Mouse (Mus musculus) adrenal gland, postnatal 36 days (tissue): ENCODE results near the gene Pfdn5. TPM values are rescaled to one million over a fixed set of nuclear protein-coding genes. Genes with fewer than 3 reads are reported as not detected.

ENCODE experiments used
- DNase-seq, 2 experiments: peaks; one replicate each; pipeline ENCODE4 v3.0.0; 2021; ENCODE audit warnings: mixed read lengths in 1 of 2
- long read RNA-seq, 2 experiments: library from polyadenylated mRNA; stranded (forward); transcript quantifications; one replicate each; pipeline ENCODE4 v2.0.0; 2021; ENCODE audit warnings: borderline sequencing depth in 2 of 2
- total RNA-seq, 2 experiments: library from RNA; stranded (reverse); gene quantifications; 2 replicates each; pipeline ENCODE4 v1.2.3; 2021

Gene Pfdn5
- 100 to 1,000 TPM; 420 TPM for total RNA-seq
- long read RNA-seq, experiment 1, transcript Pfdn5-205 (6 exons, 1,062 nt), result major isoform, 195 of 249 reads
- long read RNA-seq, experiment 1, transcript Pfdn5-204 (5 exons, 374 nt), result minor isoform, 10 of 249 reads
- long read RNA-seq, experiment 1, partial matches to known transcripts, result 2 of 249 reads
- long read RNA-seq, experiment 1, other reads (novel, unspliced or antisense), result 40 of 249 reads
- long read RNA-seq, experiment 2, transcript Pfdn5-205 (6 exons, 1,062 nt), result major isoform, 95 of 109 reads
- long read RNA-seq, experiment 2, partial matches to known transcripts, result 0 of 109 reads
- long read RNA-seq, experiment 2, other reads (novel, unspliced or antisense), result 6 of 109 reads

- DNase-seq, result peak; percentile 92 to 94
These were observed at the start of gene Pfdn5 for GRCm38 (mm10) chr15:102326022-102326576. Gene Pfdn5 (plus strand): TSS chr15:102326116.

GRCm38 (mm10) chr15:102278726-102279091 lies 47.2 kb upstream of the Pfdn5 start:
- no peak for DNase-seq

- DNase-seq, result peak; percentile 89 to 94
These were observed 46.7 kb upstream of the Pfdn5 start, which contains the start of gene Mfsd5 for GRCm38 (mm10) chr15:102279092-102279782. Gene Mfsd5 (plus strand): TSS chr15:102279454.

DNA sequence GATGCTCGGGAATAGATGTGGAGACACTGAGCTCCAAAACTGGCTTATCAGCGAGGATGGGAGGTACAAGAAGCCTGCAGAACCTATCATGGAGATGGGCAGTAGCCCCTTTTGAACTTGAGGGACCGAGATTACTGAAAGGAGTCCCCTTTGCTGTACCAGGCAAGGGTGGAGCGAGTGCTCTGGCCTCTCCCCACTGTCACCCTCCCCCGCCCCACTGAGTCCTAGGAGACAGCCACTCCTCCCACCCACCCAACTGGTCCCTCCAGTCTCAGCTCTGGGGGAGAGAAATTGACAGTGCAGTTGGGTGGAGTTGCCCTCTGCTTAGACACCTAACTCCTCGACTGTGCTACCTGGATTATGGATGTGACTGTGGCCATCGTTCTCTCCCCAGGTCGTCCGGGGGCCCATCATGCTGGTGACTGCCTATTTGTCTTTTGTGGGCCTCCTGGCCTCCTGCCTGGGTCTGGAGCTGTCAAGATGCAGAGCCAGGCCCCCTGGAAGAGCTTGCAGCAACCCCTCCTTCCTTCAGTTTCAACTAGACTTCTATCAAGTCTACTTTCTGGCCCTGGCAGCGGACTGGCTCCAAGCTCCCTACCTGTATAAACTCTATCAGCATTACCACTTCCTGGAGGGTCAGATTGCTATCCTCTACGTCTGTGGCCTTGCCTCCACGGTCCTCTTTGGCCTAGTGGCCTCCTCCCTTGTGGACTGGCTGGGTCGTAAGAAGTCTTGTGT lies 46.0 kb upstream of the Pfdn5 start:
- DNase-seq, result no peak

DNA sequence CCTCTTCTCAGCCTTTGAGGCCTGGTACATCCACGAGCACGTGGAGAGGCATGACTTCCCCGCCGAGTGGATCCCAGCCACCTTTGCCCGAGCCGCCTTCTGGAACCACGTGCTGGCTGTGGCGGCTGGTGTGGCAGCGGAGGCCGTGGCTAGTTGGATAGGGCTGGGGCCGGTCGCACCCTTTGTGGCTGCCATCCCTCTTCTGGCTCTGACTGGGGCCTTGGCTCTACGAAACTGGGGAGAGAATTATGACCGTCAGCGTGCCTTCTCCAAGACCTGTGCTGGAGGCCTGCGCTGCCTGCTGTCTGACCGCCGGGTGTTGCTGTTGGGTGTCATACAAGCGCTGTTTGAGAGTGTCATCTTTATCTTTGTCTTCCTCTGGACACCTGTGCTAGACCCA lies 45.3 kb upstream of the Pfdn5 start:
- DNase-seq, result no peak

DNA sequence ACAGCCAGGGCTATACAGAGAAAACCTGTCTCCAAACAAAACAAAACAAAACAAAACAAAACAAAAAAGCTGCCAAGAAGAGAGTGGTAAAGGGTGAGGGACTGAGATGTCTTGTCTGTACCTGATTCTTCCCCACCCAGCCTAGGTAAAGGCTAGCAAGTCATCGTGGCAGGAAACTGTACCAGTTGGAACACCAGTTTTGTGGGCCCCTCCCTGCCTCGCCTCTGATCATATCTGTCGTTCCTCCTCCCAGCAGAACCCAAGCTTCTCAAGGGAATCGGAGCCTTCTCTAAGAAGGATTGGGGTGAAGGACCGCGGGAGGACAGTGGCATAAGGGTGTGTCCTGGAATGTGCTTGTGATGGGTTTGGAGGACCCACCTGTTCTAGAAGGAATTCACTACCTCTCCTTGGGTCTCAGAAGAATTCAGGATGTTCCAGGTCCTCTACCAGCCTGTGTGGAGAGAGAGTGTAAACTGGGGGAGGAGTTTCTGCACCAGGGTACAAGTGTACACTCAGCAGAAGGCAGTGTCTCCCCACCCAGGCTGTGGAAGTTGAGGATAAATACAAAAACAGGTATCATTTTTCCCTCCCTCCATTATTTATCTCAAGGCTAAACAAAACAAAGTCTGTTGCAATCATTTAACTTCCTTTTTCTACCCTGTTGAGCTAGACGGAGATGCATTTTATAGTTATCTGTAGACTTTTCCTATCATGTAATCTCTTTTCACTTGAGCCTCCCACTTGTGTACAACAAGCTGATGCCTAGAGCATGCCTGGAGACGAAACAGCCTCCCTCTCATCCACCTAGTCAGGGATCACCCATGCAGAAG lies 43.2 kb upstream of the Pfdn5 start:
- DNase-seq, result no peak

GRCm38 (mm10) chr15:102283648-102284047 lies 42.3 kb upstream of the Pfdn5 start:
- DNase-seq, result no peak

- peak; percentile 36 to 55 for DNase-seq
These were observed 38.5 kb upstream of the Pfdn5 start for GRCm38 (mm10) chr15:102287395-102287794.

DNA sequence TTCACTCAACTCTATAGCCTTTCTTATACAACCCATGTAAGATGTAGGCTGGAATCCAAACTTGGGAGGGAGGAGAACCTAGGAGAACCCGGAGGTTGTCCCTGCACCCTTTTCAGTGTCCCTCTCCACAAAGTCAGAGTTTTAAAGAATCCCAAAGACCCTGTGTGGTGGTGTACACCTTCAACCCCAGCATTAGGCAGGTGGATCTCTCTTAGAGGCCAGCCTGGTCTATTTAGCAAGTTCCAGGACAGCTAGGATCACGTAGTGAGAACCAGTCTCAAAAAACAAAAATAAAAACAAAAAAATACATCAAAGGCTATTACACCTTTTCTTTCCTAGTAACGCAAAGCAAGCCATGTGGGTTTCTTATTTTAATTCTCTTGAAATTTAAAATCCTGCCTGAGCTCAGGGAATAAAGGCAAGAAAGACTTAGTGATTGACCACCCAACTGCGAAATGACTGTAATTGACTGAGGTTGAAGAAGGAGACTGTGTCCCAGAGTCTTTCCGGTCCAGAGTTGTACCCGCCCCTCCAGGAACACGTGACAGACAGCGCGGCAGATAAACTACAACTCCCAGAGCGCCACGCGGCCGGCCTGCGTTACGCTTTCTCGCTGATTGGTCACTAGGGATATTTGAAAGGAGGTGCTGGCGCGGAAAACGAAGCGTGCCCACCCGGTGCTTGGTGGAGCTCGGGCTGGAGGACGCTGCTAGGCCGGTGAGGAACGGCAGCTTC lies 30.1 kb upstream of the Pfdn5 start, which contains the start of gene Espl1:
Gene Espl1, plus strand, starts transcription at position 634 of the 735 bp plus-strand sequence.
- DNase-seq, result peak; percentile 93 to 95

- DNase-seq, result no peak
These were observed 29.4 kb upstream of the Pfdn5 start for GRCm38 (mm10) chr15:102296368-102297006.

DNA sequence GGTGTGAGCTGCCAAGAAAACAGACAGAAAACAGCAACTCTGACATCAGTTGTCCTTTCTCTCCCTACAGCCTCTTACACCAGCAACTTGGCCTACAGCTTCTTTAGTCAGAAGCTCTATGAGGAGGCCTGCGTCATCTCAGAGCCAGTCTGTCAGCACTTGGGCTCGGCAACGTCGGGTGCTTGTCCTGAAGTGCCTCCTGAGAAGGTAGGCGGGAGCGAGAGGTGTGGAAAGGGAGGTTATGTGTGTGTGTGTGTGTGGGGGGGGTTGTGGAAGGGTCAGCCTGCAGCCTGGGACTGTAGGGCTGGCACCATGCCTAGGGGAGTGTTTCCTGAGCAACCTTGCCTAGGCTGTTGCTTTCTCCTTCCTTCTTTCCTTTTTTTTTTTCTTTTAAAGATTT lies 23.4 kb upstream of the Pfdn5 start:
- DNase-seq, result no peak

GRCm38 (mm10) chr15:102308717-102309116 lies 17.2 kb upstream of the Pfdn5 start:
- DNase-seq, result no peak

- peak; percentile 74 to 75 for DNase-seq
These were observed 15.7 kb upstream of the Pfdn5 start for GRCm38 (mm10) chr15:102310074-102310845.

DNA sequence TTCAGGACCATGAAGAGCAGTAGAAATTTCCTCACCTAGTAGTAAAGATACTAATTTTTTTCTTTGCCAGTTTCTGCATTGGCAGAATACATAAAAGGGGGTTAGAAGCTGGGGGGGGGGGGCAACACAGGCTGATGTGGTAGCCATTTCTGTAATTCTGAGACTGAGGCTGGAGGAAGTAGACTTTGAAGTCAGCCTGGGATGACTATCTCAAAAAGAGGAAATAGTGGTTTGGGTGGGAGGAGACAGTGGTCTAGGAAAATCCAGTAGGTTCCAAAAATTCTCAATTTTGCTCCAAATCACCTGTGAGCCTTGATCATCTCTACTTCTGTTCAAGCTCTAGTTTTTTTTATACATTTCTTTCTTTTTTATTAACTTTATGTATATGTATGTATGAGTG lies 14.4 kb upstream of the Pfdn5 start:
- DNase-seq, result no peak

DNA sequence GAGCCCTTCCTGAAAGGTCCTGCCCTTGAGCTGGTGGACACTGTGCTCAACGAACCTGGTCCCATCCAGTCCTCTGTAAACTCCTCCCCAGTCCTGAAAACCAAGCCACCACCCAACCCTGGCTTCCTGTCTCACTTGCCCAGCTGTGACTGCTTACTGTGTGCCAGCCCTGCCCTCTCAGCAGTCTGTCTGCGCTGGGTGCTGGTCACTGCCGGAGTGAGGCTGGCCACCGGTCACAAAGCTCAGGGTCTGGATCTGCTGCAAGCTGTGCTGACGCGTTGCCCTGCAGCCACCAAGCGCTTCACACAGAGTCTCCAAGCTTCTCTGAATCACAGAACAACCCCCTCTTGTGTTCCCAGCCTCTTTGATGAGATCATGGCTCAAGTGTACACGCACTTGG lies 10.6 kb upstream of the Pfdn5 start:
- DNase-seq, result peak; percentile 6 to 33

DNA sequence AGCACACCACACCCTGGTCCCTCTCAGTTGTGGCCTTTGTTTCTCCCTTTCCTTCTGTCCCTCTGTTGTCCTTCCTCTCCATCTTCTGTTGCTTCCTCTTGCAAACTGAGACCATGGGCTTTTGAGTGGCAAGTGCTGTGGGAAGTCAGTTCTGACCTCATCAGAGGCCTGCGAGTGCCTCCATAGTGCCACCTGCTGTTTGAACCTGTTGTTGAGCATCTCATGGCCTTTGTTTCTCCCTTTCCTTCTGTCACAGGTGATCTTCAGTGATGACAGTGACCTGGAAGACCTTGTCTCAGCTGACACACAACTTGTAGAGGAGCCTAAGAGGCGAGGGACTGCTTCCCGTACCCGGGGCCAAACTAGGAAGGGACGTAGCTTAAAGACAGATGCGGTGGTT lies 9.7 kb upstream of the Pfdn5 start:
- DNase-seq, result peak; percentile 65 to 80

GRCm38 (mm10) chr15:102324654-102325473 lies 1.1 kb upstream of the Pfdn5 start:
- DNase-seq, result no peak

GRCm38 (mm10) chr15:102326892-102327291 lies 976 bp downstream of the Pfdn5 start:
- DNase-seq, result no peak

DNA sequence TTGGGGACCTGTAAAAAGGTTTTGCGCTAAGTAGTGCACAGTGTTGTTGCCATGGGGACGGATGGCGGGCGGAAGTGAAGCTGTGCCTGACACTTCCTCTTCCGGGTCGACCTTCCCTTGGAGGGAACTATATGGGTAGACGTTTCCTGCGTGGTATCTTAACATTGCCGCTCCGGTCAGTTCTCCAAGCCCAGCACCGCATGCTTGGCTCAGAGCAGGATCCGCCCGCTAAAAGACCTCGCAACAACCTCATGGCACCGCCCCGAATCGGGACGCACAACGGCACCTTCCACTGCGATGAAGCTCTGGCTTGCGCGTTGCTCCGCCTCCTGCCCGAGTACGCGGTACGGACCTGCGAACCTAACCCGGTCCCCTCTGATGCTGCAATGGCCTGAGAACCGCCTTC lies 5.7 kb downstream of the Pfdn5 start, which contains the start of gene Myg1:
Gene Myg1, plus strand, starts transcription at position 100 of the 406 bp plus-strand sequence.
- peak; percentile 88 to 92 for DNase-seq
